Mouse (Mus musculus): ENCODE data around the gene Gm49601.

The Gm49601 gene

DNA sequence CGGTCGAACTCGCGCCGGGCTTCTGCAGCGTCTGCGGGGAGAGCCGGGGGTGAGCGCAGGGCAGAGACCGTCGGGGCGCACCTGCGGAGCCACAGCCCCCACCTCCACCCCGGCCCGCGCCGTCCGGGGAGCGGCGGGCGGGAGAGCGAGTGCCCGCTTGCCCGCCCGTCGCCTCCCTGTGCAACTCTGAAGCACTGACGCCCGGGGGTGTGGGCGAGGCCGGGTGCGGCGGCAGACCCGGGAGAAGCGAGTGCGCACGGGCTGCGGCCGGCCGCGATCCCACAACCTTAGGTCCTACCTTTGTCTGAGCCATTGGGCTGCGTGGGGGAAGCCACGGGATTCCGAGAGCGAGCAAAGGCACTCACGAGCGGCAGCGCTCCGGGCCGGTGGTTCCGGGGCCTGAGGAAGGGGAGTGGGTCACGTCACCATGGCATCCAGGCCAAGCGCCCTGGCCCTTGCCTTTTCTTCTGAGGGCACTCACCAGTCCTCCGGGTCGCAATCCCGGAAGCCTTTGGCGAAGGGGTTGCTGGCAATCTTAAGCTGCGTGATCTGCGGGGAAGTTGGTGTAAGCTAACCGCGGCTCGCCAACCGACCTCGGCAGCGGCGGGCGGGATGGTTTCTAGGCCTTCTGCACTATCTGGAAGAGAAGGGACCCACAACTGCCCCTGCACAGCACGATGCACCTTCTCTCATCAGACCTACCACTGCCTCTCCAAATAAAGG is 43.6 kb downstream of the Gm49601 start:
- DNase-seq (ENCODE audit: low spot score) = no peak

DNA sequence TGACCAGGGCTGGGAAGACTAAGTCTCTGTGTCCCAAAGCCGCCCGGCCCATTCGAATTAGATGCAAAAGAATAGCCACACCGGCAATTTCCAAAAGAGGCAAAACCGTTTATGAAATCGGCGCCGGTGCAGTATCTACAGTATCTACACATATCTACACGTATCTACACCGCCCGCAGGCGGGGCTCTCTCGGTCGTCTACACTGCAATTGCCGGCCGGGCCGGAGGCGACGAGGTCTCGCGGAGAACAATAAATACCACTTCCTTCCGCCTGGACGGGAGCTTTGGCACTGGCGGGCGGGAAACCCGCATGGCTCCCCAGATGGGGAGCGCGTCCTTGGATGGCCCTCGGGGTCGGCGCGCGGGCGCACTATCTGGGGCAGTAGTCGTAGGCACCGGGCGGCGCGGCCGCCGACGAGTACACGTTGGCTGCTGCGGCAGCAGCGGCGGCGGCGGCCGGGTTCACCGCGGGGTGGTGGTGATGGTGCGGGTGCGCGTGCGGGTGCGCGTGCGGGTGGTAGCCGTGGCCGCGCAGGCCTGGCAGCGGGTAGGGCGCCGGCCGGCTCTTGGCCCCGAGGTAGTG is 44.5 kb downstream of the Gm49601 start:
- DNase-seq (ENCODE audit: low spot score) = no peak

DNA sequence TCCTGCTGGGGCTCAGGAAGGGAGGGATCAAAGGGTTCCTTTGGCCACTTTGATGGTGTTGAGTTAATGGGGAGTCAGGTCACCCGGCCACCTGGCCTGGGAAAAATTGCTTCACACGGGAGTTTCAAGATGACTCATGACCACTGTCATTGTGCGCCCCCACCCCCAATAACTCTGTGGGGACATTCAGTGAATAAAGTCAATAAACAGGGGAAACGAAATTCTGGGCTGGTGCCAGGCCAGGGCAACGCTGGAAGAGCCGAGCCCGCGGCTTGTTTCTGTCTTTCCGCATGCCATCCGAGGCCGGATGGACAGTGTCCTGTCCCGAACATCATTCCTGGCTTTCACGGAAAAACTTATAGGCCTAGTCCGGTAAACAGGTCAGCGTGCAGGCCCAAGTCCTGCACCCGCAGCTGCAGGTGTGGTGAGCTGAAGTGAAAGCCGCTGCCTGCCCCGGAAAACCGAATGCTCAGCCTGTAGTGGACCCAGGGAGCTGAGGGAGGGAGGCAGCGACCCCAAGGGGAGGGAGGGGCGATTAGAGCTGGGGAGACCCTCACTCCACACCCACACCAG is 45.1 kb downstream of the Gm49601 start:
- no peak for DNase-seq (ENCODE audit: low spot score)

DNA sequence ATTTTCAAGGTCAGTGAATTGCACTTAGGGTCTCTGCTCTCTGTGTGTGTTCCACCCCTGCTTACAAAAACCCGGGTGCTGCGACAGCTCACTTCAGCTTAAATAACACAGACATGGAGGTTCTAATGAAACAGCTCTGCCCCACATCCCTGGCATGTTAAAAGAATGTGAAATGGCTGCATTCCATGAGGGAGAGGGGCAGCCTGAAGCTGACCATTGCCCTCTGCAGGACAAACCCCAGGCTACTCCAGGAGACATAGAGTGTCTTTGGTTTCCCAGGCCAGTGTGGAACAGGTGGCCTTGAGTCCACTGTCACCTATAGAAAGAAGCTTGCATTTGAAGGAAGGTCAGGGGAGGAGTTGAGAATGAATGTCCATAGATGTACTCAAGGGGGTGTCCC is 45.8 kb downstream of the Gm49601 start:
- no peak for DNase-seq (ENCODE audit: low spot score)

DNA sequence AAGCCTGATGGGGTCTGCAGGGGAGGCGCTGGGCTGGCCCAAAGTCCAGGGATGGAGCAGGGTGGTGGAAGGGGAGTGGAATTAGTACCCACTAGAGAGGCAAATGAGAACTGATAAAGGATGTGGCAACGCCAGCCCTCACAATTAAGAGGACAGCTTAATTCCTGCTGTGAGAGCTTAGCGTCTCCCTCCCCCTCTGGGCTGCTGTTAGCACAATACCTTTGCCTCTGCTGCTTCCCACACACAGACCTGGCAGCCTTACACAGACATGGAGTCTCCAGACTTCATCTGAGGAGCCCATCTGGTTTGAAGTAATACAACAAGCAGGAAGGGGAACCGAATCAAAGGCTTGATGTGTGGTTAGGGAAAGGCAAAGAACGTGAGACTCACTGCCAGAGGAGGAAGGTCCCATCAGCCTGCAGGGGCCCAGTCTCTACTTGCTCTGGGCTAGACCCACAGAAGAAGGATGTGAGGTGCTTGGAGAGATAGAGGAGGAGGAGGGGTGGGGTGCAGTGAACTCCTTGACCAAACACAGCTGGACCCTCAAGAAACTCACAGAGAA is 48.5 kb downstream of the Gm49601 start:
- DNase-seq (ENCODE audit: low spot score) = no peak

DNA sequence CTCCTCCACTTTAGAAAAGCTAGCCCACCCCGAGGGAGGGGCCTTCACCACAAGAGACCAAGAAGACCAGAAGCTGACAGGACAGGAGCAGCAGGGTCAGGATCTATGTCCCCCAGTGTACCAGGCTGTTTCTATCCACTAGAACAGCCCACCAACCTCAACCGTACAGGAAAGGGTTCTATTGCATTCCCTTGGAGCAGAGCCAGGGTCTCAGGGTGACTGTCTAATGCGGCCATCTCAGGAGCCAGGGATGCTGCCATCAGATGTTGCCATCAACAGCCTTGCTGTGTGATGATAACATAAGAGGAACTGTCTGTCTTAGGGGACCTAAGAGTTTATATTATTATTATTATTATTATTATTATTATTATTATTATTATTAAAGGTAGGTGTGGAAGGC is 49.2 kb downstream of the Gm49601 start:
- DNase-seq (ENCODE audit: low spot score) = no peak

DNA sequence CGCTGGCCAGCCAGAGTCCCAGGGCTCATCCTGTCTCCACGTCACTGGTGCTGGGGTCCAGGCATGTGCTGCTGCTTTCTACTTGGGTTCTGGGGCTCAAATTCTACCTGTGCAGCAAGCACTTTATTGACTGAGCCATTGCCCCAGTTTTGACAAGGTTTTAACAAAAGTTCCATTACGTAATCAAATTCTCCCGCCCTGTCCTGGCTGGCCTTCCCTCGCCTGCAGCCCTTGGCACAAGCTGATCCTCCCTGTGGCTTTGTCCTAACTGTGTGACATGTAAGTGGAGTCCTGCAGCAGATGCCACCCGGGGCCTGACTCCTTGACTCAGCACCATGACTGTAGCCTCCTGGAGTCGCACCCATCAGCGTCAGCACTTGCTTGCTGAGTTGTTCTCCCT is 52.0 kb downstream of the Gm49601 start:
- no peak for DNase-seq (ENCODE audit: low spot score)
